Mouse (Mus musculus): Measurements from ENCODE around the gene Col24a1.

DNA sequence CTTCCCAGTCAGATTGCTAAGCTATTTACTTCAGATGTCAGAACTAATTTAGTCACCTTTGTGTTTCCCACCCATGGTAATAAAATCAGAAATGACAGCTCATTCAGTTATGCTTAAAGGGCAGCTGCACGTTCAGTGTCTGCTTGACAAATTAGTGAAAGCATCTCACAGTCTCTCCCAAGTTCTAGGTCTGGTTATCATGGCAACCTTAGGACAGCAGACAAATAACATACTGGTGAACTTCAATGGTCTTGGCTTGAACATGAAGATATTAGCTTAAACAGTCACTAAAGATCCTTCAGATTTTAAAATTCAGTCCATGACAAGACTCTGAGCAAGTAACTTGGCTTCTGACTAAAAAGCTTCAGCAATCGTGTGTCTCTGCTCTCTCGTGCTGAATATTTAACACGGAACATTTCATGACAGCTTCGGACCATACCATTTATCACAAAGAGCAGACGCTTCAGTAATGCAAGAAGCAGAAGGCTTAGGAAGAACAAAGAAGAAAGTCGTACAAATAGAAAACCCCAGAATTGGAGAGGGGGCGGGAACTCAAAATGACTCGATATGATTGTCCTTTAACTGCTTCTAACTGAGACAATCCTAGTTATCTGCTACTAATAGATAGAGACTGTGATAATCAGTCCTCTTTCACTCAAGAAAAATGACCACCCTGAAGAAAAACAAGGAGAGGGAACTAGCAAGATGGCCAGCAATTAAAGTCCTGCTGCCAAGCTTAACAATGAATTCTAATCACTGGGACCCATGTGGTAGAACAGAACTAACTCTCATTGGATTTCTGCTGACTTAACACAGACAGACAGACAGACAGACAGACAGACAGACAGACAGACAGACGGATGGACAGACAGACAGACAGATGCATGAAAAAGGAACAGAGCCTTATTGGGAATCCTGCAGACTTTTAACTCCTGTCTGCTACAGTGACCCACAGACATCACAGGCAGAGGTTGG is 256.5 kb downstream of the Col24a1 start:
- TF ChIP-seq CTCF (IDR thresholded peaks at IDR 0.05; ENCODE audit: control insufficient read depth, insufficient read depth, low read length) (no peak), POLR2A (IDR thresholded peaks at IDR 0.05; ENCODE audit: borderline replicate concordance, control insufficient read depth, low read depth, low read length) (no peak)

Measured in bone marrow, adult 2 months (tissue).